Mouse (Mus musculus) gastrocnemius, postnatal 36 days (tissue): ENCODE measurements around the gene Cst11. TPM values are rescaled to one million over a fixed set of nuclear protein-coding genes. Genes with fewer than 3 reads are reported as not detected.

Experiments
- total RNA-seq, 2 experiments: library from RNA; stranded (reverse); gene quantifications; 2 replicates each; pipeline ENCODE4 v1.2.3; 2021

Gene Cst11
- total RNA-seq, 2 experiments from 2014 or later = not detected

Other genes starting within 250 kb of the Cst11 start
- gene Nxt1, start 98.9 kb downstream of the Cst11 start, total RNA-seq = 1 to 10 TPM; 5.9 to 6.2 TPM
- gene Gzf1, start 90.5 kb downstream of the Cst11 start, total RNA-seq = 10 to 100 TPM; 17.4 to 18.1 TPM
- 1 to 10 TPM; 4.0 to 5.5 TPM for gene Napb, start 39.0 kb downstream of the Cst11 start, total RNA-seq
- gene Cstl1, start 21.1 kb downstream of the Cst11 start, total RNA-seq = not detected
- gene 8030411F24Rik, start 10.5 kb upstream of the Cst11 start, total RNA-seq = not detected
- not detected for gene Cst12, start 17.9 kb upstream of the Cst11 start, total RNA-seq
- not detected for gene Cst8, start 27.3 kb upstream of the Cst11 start, total RNA-seq
- gene Cst13, start 48.6 kb upstream of the Cst11 start, total RNA-seq = not detected
- not detected for gene Cst9, start 63.6 kb upstream of the Cst11 start, total RNA-seq
- 1 to 10 TPM in 1 of 2 experiments, under 1 TPM in 1; 0.66 to 1.5 TPM for gene 9230104L09Rik, start 93.5 kb upstream of the Cst11 start, total RNA-seq
- gene Cst3, start 104.2 kb upstream of the Cst11 start, total RNA-seq = 100 to 1,000 TPM; 479 to 583 TPM
- not detected for gene Gm1330, start 231.8 kb upstream of the Cst11 start, total RNA-seq
- not detected for gene Gm10750, start 245.7 kb upstream of the Cst11 start, total RNA-seq